Mouse (Mus musculus): ENCODE measurements around the gene C2cd4c. TPM values are rescaled to one million over a fixed set of nuclear protein-coding genes. Genes with fewer than 3 reads are reported as not detected.

C2cd4c gene
- total and polyA plus RNA-seq, 3 experiments, result 0.01 TPM; not detected in 2

DNA sequence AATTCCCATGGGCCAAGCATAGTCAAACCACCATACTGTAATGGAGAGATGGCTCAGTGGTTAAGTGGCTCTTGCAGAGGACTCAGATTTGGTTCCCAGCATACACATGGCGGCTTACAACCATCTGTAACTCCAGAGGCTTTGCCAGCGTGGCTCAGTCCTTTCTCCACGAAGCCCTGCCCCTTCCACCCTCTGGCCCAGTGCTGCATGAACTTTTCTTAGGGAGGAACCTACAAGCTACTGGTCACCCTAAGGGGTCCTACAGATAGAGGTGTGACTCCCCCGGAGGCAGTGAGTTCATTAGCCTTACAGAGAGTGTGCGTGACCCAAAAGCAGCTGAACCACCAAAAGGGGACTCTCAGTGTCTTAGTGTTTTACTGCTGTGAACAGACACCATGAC, 56.9 kb downstream of the C2cd4c start:
- Histone ChIP-seq H3K9ac (ENCODE audit: control insufficient read depth, low read depth, low read length, poor library complexity, severe bottlenecking) (no peak overlapping the region), H3K79me2 (ENCODE audit: control insufficient read depth, insufficient read depth, low read length, poor library complexity) (peaks cover 20% of the 10 kb centered on the region), H3K4me1 (ENCODE audit: control insufficient read depth in 1 of 2, insufficient read depth in 2 of 2, low read length in 2 of 2) (peaks cover 0 to 7% of the 10 kb centered on the region in 2 experiments; a peak in 1 of 4 replicates), H3K27me3 (ENCODE audit: control insufficient read depth in 1 of 2, insufficient read depth in 2 of 2, low read length in 2 of 2) (no peaks in the 10 kb centered on the region), H3K9me3 (replicated peaks; ENCODE audit: insufficient read depth, low read length) (no peaks in the 10 kb centered on the region), H3K27ac (ENCODE audit: control insufficient read depth, low read depth, low read length) (no peak overlapping the region), H3K4me3 (ENCODE audit: control insufficient read depth in 1 of 2, insufficient read depth in 1 of 2, low read depth in 2 of 2, low read length in 2 of 2) (no peak overlapping the region), H3K36me3 (ENCODE audit: control insufficient read depth in 1 of 2, insufficient read depth in 2 of 2, low read length in 2 of 2) (peaks cover 0 to 2% of the 10 kb centered on the region in 2 experiments; a peak in 1 of 4 replicates)
- DNase-seq (ENCODE audit: low read depth, low spot score), result no peak
- no peak for TF ChIP-seq UBTF (IDR thresholded peaks at IDR 0.05; ENCODE audit: borderline replicate concordance, insufficient read depth, low read depth, low read length)

Other genes starting within 250 kb of the C2cd4c start
- gene Vmn2r83, start 145.3 kb downstream of the C2cd4c start, total RNA-seq (2012; rRNA removed), result not detected in 2 replicates
- gene Vmn2r83, start 145.3 kb downstream of the C2cd4c start, polyA plus RNA-seq (2012; ENCODE audit: insufficient read depth in 1 of 2, insufficient read length in 2 of 2, low read depth in 1 of 2, low replicate concordance in 2 of 2, missing spikeins in 1 of 2), result not detected
- 25.5 and 26.0 TPM in 2 replicates for gene Plpp2, start 80.2 kb downstream of the C2cd4c start, total RNA-seq (2012; rRNA removed)
- gene Plpp2, start 80.2 kb downstream of the C2cd4c start, polyA plus RNA-seq (2012; ENCODE audit: insufficient read depth in 1 of 2, insufficient read length in 2 of 2, low read depth in 1 of 2, low replicate concordance in 2 of 2, missing spikeins in 1 of 2), result 10 to 100 TPM in 1 of 2 experiments, not detected in 1; 32.8 TPM
- gene Mier2, start 58.8 kb downstream of the C2cd4c start, total RNA-seq (2012; rRNA removed), result 19.8 and 24.8 TPM in 2 replicates
- 10 to 100 TPM in 1 of 2 experiments, not detected in 1; 36.2 TPM for gene Mier2, start 58.8 kb downstream of the C2cd4c start, polyA plus RNA-seq (2012; ENCODE audit: insufficient read depth in 1 of 2, insufficient read length in 2 of 2, low read depth in 1 of 2, low replicate concordance in 2 of 2, missing spikeins in 1 of 2)
- gene Theg, start 26.7 kb downstream of the C2cd4c start, total RNA-seq (2012; rRNA removed), result not detected in 2 replicates
- gene Theg, start 26.7 kb downstream of the C2cd4c start, polyA plus RNA-seq (2012; ENCODE audit: insufficient read depth in 1 of 2, insufficient read length in 2 of 2, low read depth in 1 of 2, low replicate concordance in 2 of 2, missing spikeins in 1 of 2), result not detected
- gene Shc2, start 23.9 kb upstream of the C2cd4c start, total RNA-seq (2012; rRNA removed), result not detected in 2 replicates
- gene Shc2, start 23.9 kb upstream of the C2cd4c start, polyA plus RNA-seq (2012; ENCODE audit: insufficient read depth in 1 of 2, insufficient read length in 2 of 2, low read depth in 1 of 2, low replicate concordance in 2 of 2, missing spikeins in 1 of 2), result not detected
- not detected in 2 replicates for gene Odf3l2, start 31.7 kb upstream of the C2cd4c start, total RNA-seq (2012; rRNA removed)
- not detected for gene Odf3l2, start 31.7 kb upstream of the C2cd4c start, polyA plus RNA-seq (2012; ENCODE audit: insufficient read depth in 1 of 2, insufficient read length in 2 of 2, low read depth in 1 of 2, low replicate concordance in 2 of 2, missing spikeins in 1 of 2)
- gene Madcam1, start 50.5 kb upstream of the C2cd4c start, total RNA-seq (2012; rRNA removed), result not detected in 2 replicates
- not detected for gene Madcam1, start 50.5 kb upstream of the C2cd4c start, polyA plus RNA-seq (2012; ENCODE audit: insufficient read depth in 1 of 2, insufficient read length in 2 of 2, low read depth in 1 of 2, low replicate concordance in 2 of 2, missing spikeins in 1 of 2)
- 17.7 and 23.5 TPM in 2 replicates for gene Tpgs1, start 55.3 kb upstream of the C2cd4c start, total RNA-seq (2012; rRNA removed)
- gene Tpgs1, start 55.3 kb upstream of the C2cd4c start, polyA plus RNA-seq (2012; ENCODE audit: insufficient read depth in 1 of 2, insufficient read length in 2 of 2, low read depth in 1 of 2, low replicate concordance in 2 of 2, missing spikeins in 1 of 2), result 10 to 100 TPM in 1 of 2 experiments, not detected in 1; 48.0 TPM
- 288 and 318 TPM in 2 replicates for gene Cdc34, start 68.2 kb upstream of the C2cd4c start, total RNA-seq (2012; rRNA removed)
- gene Cdc34, start 68.2 kb upstream of the C2cd4c start, polyA plus RNA-seq (2012; ENCODE audit: insufficient read depth in 1 of 2, insufficient read length in 2 of 2, low read depth in 1 of 2, low replicate concordance in 2 of 2, missing spikeins in 1 of 2), result 100 to 1,000 TPM; 417 to 422 TPM
- gene Gzmm, start 75.0 kb upstream of the C2cd4c start, total RNA-seq (2012; rRNA removed), result 1.5 and 2.5 TPM in 2 replicates
- 1 to 10 TPM in 1 of 2 experiments, not detected in 1; 2.3 TPM for gene Gzmm, start 75.0 kb upstream of the C2cd4c start, polyA plus RNA-seq (2012; ENCODE audit: insufficient read depth in 1 of 2, insufficient read length in 2 of 2, low read depth in 1 of 2, low replicate concordance in 2 of 2, missing spikeins in 1 of 2)
- gene Bsg, start 90.5 kb upstream of the C2cd4c start, total RNA-seq (2012; rRNA removed), result 346 and 406 TPM in 2 replicates
- gene Bsg, start 90.5 kb upstream of the C2cd4c start, polyA plus RNA-seq (2012; ENCODE audit: insufficient read depth in 1 of 2, insufficient read length in 2 of 2, low read depth in 1 of 2, low replicate concordance in 2 of 2, missing spikeins in 1 of 2), result 100 to 1,000 TPM; 318 to 700 TPM
- 0.42 and 0.59 TPM in 2 replicates for gene Hcn2, start 102.6 kb upstream of the C2cd4c start, total RNA-seq (2012; rRNA removed)
- 1 to 10 TPM in 1 of 2 experiments, not detected in 1; 1.6 TPM for gene Hcn2, start 102.6 kb upstream of the C2cd4c start, polyA plus RNA-seq (2012; ENCODE audit: insufficient read depth in 1 of 2, insufficient read length in 2 of 2, low read depth in 1 of 2, low replicate concordance in 2 of 2, missing spikeins in 1 of 2)
- gene Polrmt, start 132.6 kb upstream of the C2cd4c start, total RNA-seq (2012; rRNA removed), result 35.7 and 36.7 TPM in 2 replicates
- 10 to 100 TPM in 1 of 2 experiments, not detected in 1; 66.9 TPM for gene Polrmt, start 132.6 kb upstream of the C2cd4c start, polyA plus RNA-seq (2012; ENCODE audit: insufficient read depth in 1 of 2, insufficient read length in 2 of 2, low read depth in 1 of 2, low replicate concordance in 2 of 2, missing spikeins in 1 of 2)
- 0.15 and 0.33 TPM in 2 replicates for gene Fgf22, start 141.1 kb upstream of the C2cd4c start, total RNA-seq (2012; rRNA removed)
- under 1 TPM in 1 of 2 experiments, not detected in 1; 0.33 TPM for gene Fgf22, start 141.1 kb upstream of the C2cd4c start, polyA plus RNA-seq (2012; ENCODE audit: insufficient read depth in 1 of 2, insufficient read length in 2 of 2, low read depth in 1 of 2, low replicate concordance in 2 of 2, missing spikeins in 1 of 2)
- gene Rnf126, start 152.9 kb upstream of the C2cd4c start, total RNA-seq (2012; rRNA removed), result 78.8 and 84.8 TPM in 2 replicates
- gene Rnf126, start 152.9 kb upstream of the C2cd4c start, polyA plus RNA-seq (2012; ENCODE audit: insufficient read depth in 1 of 2, insufficient read length in 2 of 2, low read depth in 1 of 2, low replicate concordance in 2 of 2, missing spikeins in 1 of 2), result 100 to 1,000 TPM; 174 to 184 TPM
- gene Fstl3, start 163.2 kb upstream of the C2cd4c start, total RNA-seq (2012; rRNA removed), result 2.2 and 4.3 TPM in 2 replicates
- 1 to 10 TPM in 1 of 2 experiments, not detected in 1; 7.1 TPM for gene Fstl3, start 163.2 kb upstream of the C2cd4c start, polyA plus RNA-seq (2012; ENCODE audit: insufficient read depth in 1 of 2, insufficient read length in 2 of 2, low read depth in 1 of 2, low replicate concordance in 2 of 2, missing spikeins in 1 of 2)
- 0.39 and 0.50 TPM in 2 replicates for gene Prss57, start 176.9 kb upstream of the C2cd4c start, total RNA-seq (2012; rRNA removed)
- gene Prss57, start 176.9 kb upstream of the C2cd4c start, polyA plus RNA-seq (2012; ENCODE audit: insufficient read depth in 1 of 2, insufficient read length in 2 of 2, low read depth in 1 of 2, low replicate concordance in 2 of 2, missing spikeins in 1 of 2), result under 1 TPM in 1 of 2 experiments, not detected in 1; 0.70 TPM
- gene Palm, start 179.5 kb upstream of the C2cd4c start, total RNA-seq (2012; rRNA removed), result 4.8 TPM in 2 replicates
- 10 to 100 TPM in 1 of 2 experiments, not detected in 1; 15.5 TPM for gene Palm, start 179.5 kb upstream of the C2cd4c start, polyA plus RNA-seq (2012; ENCODE audit: insufficient read depth in 1 of 2, insufficient read length in 2 of 2, low read depth in 1 of 2, low replicate concordance in 2 of 2, missing spikeins in 1 of 2)
- not detected in 2 replicates for gene Misp, start 207.0 kb upstream of the C2cd4c start, total RNA-seq (2012; rRNA removed)
- not detected for gene Misp, start 207.0 kb upstream of the C2cd4c start, polyA plus RNA-seq (2012; ENCODE audit: insufficient read depth in 1 of 2, insufficient read length in 2 of 2, low read depth in 1 of 2, low replicate concordance in 2 of 2, missing spikeins in 1 of 2)
- gene Ptbp1, start 240.4 kb upstream of the C2cd4c start, total RNA-seq (2012; rRNA removed), result 301 and 316 TPM in 2 replicates
- gene Ptbp1, start 240.4 kb upstream of the C2cd4c start, polyA plus RNA-seq (2012; ENCODE audit: insufficient read depth in 1 of 2, insufficient read length in 2 of 2, low read depth in 1 of 2, low replicate concordance in 2 of 2, missing spikeins in 1 of 2), result 100 to 1,000 TPM; 329 to 837 TPM